Mouse (Mus musculus) CD4-positive, CD25-positive, alpha-beta regulatory T cell, adult 2 months (primary cell): ENCODE measurements around the gene Gm21119.
A peak's percentile ranks its signal among the peaks of the same experiment; 100 is the strongest.
"Not testable (repeated sequence)": the region's sequence is repeated elsewhere in the genome, so short reads cannot be mapped to it uniquely, and the experiment has no call there.

Experiments used
- DNase-seq: peaks from one replicate; pipeline ENCODE4 v3.0.0-alpha.2; 2012; ENCODE audit warnings: low read depth, low spot score

The Gm21119 gene

DNA sequence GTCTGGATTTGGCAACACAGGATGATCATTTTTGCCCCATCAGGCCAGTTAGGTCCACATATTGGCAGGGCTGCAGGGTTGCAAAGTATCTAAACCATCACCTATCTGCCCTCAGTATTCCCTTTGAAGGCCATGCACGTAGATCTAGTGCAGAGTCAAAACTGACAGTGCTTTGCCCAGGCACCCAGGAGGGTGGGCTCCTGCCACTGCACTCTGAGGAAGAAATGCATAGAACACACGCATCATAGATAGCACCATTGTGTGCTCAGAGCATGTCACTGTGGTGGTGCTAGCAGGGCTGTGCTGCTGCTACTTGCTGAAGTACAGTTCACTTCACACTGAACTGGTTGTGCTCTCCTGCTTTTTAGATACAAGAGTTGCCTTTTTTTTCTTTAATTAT, at the start of gene Gm21119:
TSS of gene Gm21119 (plus strand) at position 301 of the 400 bp plus-strand sequence.
- not testable (repeated sequence) for DNase-seq

- DNase-seq, result not testable (repeated sequence)
Observed at GRCm38 (mm10) chr8:20566753-20567152, 48.0 kb upstream of the Gm21119 start.

GRCm38 (mm10) chr8:20581081-20581480, 33.6 kb upstream of the Gm21119 start:
- peak; percentile 7 for DNase-seq

GRCm38 (mm10) chr8:20582772-20583171, 31.9 kb upstream of the Gm21119 start:
- not testable (repeated sequence) for DNase-seq

- peak; percentile 0 for DNase-seq
Observed at GRCm38 (mm10) chr8:20588268-20589177, 26.2 kb upstream of the Gm21119 start.

- not testable (repeated sequence) for DNase-seq
Observed at GRCm38 (mm10) chr8:20589178-20589539, 25.6 kb upstream of the Gm21119 start.

DNA sequence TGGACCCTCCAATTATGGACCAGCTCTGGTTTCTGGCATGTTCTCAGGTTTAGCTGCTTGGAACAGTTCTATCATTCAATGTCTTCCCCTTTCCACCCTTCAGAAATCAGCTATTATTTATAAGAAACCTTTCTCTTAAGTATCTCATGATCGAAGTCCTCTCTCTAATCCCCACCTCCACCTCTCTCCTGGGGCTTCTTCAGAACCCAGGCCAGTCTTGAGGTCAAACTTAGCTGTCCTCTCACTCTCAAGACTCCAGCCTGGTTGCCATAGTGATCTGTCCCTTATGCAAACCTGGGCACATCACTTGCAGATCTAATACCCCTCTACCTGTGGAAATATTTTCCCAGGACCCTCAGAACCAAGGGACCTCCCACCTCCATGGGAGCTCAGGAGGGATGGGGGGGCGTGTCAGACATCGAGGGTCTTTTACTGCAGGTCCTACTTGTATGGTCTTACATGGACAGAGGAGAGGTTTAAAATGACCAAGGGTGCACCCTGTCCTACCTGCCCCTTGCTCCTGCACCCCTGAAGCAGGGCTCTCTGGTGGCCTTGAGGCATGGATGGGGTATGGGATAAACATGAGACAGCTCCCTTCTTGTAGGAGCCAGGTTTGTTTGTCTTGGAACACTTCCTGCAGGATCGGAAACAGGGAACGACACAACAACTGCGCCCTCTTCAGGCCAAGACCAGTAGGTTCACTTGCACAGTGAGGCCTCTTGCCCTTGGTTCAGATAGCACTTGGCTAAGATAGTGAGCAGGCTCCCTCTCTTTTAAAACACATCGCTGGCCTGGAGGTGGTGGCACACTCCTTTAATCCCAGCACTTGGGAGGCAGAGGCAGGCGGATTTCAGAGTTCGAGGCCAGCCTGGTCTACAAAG, 24.4 kb upstream of the Gm21119 start:
- peak; percentile 2 for DNase-seq

DNA sequence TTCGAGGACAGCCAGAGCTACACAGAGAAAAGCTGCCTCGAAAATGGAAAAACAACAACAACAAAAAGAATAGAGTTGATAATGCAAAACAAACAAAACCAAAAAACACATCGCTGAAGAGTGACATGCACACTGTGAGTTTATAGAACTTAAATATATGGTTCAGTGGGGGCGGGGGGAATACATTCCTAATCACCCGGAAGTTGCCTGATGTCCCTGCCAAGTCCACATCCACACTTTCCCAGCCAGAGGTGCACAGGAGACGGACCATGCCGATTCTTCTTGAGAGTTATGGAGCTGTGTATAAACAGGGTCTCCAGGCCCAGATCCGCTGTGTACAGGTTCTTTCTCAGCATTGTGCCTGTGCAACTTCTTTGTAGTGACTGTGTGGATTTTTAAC, 23.7 kb upstream of the Gm21119 start:
- not testable (repeated sequence) for DNase-seq

DNA sequence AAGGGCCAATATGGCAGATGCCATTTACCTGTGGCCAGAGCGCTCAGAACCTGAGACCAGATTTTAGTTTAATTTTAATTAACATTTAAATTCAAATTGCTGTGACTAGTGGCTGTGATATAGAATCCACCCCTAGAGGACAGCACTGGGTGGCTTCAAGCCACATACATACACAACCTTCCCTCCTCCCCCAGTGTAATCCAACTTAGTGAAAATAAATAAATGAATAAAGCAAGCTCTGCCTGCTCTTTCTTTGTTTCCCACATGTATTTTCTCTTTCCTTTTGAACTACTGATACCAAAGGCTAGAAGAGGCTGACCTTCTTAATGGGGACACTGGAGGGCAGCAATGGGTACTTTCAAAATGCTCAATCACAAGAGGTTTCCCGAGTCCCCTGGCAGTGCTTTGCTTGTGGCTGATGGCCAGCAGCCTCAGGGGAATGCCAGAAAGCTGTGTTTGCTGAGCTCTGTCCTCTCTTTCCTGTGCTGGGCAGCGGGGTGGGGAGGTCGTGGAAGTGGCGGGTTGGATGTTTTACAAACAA, 21.9 kb upstream of the Gm21119 start:
- not testable (repeated sequence) for DNase-seq

GRCm38 (mm10) chr8:20593841-20594240, 20.9 kb upstream of the Gm21119 start:
- not testable (repeated sequence) for DNase-seq

DNA sequence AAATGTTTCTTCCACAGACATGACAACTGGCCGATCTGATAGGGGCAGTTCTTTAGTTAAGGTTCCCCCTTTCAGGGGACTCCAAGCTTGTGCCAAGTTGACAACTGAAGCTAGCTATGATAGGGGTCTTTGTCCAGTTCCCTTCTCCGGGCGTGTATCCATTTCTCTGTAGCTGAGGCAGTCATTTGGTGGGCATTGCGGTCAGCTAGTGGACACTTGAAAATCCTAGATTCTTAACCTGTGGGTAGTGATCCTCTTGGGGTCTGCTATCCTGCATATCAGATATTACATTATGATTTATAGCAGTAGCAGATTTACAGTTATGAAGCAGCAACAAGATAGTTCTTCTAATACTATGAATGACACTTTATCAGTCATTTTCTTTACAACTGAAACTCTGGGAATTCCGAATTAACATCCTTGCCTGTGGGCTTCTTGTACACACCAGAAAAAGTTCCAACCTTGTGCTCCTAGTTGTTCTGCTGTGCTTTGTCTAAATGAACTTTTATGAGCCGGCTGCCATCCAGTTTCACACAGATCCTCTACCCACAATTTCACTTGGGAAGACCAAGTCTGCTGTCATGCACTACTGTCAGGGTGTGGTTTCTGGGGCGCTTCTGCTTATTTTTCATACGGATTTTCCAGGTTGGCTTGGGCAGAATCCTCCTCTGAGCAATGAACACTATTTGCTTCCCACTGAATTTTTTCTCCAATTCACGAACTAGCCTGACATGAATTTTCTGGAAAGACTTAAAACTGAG, 18.5 kb upstream of the Gm21119 start:
- DNase-seq, result not testable (repeated sequence)

DNA sequence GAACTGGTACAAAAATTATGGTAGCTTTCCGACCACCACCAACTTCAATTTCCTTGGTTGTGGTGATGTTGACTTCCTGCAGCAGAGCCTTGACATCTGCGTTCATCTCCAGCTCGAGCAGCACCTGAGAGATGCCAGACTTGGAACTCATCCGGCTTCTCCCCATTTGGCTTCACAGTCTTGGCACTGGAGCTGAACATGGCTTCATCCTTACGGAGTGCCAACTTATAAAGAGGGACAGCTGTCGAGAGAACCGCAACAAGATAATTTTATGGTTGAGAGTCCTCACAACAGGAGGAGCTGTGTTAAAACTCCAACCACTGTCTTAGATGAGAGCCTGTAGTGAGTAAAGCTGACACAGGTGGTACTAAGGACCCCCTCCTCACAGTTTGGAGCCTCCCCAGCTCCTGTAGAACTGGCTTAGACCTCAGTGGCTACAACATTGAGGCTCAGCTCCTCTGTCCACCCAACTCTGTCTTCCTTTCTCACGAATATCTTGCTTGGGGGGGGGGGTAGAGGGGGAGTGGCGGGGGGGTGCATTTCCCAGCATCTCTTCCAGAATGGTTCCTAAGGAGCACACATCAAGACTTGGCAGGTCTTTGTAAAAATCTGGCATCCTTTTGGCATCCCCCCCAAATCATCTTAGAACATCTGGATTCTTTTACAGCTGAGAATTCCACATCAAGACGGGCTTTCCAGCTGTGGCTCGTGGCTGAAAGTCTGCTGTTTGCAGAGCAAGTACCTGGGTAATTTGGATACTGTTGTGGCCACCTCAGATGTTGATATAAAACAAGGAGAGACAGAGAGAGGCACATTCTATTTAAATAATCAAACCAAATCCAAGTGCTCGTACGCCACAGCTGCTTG, 17.6 kb upstream of the Gm21119 start:
- DNase-seq, result not testable (repeated sequence)

DNA sequence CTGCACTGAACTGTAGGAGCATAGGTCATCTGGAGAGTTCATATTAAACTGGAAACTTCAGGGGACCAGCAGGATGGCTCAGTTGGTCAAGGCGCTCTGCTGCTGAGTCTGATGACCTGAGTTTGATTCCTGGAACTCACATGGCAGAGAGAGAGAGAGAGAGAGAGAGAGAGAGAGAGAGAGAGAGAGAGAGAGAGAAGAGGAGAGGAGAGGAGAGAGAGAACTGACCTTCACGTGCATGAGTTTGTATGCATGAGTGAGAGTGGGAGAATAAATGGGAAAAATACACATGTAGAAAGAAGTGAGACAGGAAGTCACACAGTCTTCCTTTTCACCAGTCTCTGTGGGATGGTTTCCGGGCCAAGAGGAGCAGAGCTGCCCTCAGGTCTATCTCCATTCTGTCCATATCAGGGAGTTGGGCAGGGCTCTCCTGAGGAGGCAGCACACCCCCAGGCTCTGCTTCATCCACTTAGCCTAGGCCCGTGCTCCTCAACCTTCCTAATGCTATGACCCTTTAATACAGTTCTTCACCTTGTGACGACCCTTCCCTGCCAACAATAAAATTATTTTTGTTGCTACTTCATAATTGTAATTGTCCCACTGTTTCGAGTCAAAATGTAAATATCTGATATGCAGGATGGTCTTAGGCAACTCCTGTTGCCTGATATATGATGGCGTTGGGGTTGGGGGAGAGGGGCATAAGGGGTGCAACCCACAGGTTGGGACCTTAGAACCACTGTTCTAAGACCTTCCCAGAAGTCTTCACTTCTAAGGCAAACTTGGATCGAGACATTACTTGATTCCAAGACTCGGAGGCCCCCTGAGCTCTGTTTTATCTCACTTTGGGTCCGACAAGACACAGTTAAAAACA, 16.2 kb upstream of the Gm21119 start:
- not testable (repeated sequence) for DNase-seq

DNA sequence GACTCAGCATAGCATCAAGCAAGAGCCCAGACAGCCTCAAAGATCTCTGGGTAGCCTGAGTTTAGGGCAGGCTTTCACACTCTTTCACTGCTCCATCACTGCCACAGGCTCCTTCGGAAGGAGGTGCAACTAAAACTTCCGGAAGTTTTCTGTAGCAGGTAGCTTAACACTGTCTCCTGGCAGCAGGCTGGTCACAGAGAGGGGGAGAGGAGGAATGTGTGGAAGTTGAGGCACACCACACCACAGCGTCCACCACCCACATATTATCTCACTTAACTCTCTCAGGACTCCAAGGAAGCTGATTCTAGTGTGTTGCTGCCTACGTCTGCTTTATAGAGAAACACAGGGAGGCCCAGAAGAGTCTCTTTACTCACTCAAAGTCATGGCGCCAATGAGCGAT, 15.4 kb upstream of the Gm21119 start:
- DNase-seq, result not testable (repeated sequence)

GRCm38 (mm10) chr8:20610856-20611255, 3.9 kb upstream of the Gm21119 start:
- DNase-seq, result not testable (repeated sequence)

DNA sequence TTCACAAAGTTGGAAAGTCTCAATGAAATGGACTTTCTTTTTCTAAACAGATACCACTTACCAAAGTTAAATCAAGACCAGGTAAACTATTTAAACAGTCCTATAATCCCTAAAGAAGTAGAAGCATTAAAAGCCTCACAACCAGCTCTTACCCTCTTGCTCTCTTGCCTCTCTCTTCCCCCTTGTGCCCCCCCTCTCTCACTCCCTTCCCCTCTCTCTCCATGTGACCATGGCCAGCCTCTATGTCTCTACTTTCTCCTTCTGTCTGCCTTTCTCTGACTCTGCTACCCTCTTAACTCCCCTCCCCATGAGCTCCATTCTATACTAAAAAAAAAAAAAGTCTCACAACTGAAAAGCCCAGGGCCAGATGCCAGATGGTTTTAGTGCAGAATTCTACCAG, 2.0 kb upstream of the Gm21119 start:
- DNase-seq, result not testable (repeated sequence)

DNA sequence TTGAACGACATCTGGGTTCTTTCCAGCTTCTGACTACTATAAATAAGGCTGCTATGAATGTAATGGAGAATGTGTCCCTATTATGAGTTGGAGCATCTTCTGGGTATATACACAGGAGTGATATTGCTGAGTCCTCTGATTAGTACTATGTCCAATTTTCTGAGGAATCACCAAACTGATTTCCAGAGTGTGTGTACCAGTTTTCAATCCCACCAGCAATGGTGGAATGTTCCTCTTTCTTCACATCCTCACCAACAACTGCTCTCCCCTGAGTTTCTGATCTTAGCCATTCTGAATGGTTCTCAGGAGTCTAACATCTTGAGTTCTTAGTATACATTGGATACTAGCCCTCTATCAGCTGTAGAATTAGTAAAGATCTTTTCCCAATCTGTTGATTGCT, 16.0 kb downstream of the Gm21119 start:
- not testable (repeated sequence) for DNase-seq

DNA sequence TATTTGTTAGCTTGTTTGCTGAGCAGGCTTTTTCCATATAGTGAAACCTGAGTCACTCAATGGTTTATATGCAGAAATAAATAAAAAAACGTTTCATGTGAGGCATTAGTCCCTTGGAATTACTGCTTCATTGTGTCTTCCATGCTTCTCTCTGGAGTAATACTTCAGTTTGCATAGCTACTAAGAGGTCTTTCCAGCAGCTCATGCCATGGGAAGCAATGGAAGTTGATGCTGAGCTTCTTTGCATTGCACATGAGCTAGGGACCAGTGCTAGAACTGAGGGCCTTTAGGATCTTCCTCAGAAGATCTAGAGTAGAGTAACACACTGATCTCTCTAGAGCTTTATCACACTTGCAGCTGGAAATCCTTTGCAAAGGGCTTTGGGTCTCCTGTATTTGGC, 23.2 kb downstream of the Gm21119 start:
- DNase-seq, result not testable (repeated sequence)

DNA sequence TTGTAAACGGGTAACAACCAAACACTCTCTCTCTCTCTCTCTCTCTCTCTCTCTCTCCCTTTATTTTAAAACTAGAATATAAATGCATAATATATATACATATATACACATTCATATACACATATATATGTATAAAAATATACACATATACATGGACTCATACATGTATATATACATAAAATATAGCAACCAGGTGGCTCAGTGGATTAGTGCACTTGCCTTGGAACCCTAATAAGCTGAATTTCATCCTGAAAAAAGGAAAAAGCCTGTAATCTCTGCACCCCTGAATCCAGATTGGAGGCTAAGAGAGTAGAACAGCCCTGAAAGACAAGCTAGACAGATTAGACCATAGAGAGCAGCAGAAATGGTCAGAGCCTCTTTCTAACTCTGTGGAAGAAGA, 28.8 kb downstream of the Gm21119 start:
- DNase-seq, result not testable (repeated sequence)
